Mouse (Mus musculus) stomach, embryonic 16.5 days (tissue): ENCODE results near the gene Dapl1. TPM values are rescaled to one million over a fixed set of nuclear protein-coding genes. Genes with fewer than 3 reads are reported as not detected.

Experiments used
- ATAC-seq: fragments of 200-750 bp; cut with Nextera tagmentation; 2 replicates; pipeline ENCODE4 v1.8.0; 2017; ENCODE audit warnings: moderate number of reproducible peaks, moderate TSS enrichment; ENCODE audit not compliant: insufficient read depth, low FRiP score
- H3K27ac ChIP-seq: fragments of 300-500 bp; sonication (generic); 2 replicates; pipeline ENCODE4 v1.5.1; 2014; ENCODE audit warnings: low read length
- H3K27me3 ChIP-seq: fragments of 300-500 bp; sonication (generic); 2 replicates; pipeline ENCODE4 v1.6.1; 2014; ENCODE audit warnings: low read length, control low read depth, mixed read lengths; ENCODE audit not compliant: control insufficient read depth, insufficient read depth
- H3K36me3 ChIP-seq: fragments of 300-500 bp; sonication (generic); 2 replicates; pipeline ENCODE4 v1.6.1; 2014; ENCODE audit warnings: low read length; ENCODE audit not compliant: control insufficient read depth, insufficient read depth
- H3K4me1 ChIP-seq: fragments of 300-500 bp; sonication (generic); 2 replicates; pipeline ENCODE4 v1.6.1; 2014; ENCODE audit warnings: low read length, control low read depth, mixed read lengths; ENCODE audit not compliant: control insufficient read depth, insufficient read depth
- H3K4me2 ChIP-seq: fragments of 300-500 bp; sonication (generic); 2 replicates; pipeline ENCODE4 v1.6.1; 2014; ENCODE audit warnings: low read depth, low read length, mixed read lengths
- H3K4me3 ChIP-seq: fragments of 300-500 bp; sonication (generic); replicated peaks from 2 replicates; pipeline ENCODE4 v1.5.1; 2014; ENCODE audit warnings: mild to moderate bottlenecking, low read length
- H3K9ac ChIP-seq: fragments of 300-500 bp; sonication (generic); 2 replicates; pipeline ENCODE4 v1.6.1; 2014; ENCODE audit warnings: low read length
- H3K9me3 ChIP-seq: fragments of 300-500 bp; sonication (generic); replicated peaks from 2 replicates; pipeline ENCODE4 v1.6.1; 2016; ENCODE audit warnings: low read length, control low read depth; ENCODE audit not compliant: control insufficient read depth
- WGBS: fragments of 180-500 bp; shearing (Covaris S2); extraction: QIAGEN DNeasy Blood & Tissue Kit; methylation state at CpG from one replicate; pipeline ENCODE4 v1.1.7; 2014; 5-methylcytosine and 5-hydroxymethylcytosine counted together
- polyA plus RNA-seq: library from polyadenylated mRNA; unstranded; fragments of >200 nt; fragmentation: Nextera tagmentation; extraction: Ambion mirVana; gene quantifications from 2 replicates; pipeline ENCODE4 v1.2.1, GENCODE M21; 2015

The Dapl1 gene
- polyA plus RNA-seq, 1 experiment from 2014 or later = 85.4 TPM

GRCm38 (mm10) chr2:59522079-59522684, 37.7 kb downstream of the Dapl1 start:
- H3K4me3 ChIP-seq = peak overlapping the region; percentile 9

GRCm38 (mm10) chr2:59523526-59523925, 39.1 kb downstream of the Dapl1 start:
- Histone ChIP-seq H3K4me1 (no peaks in the 10 kb centered on the region; the same call in 1 of the 2 replicates), H3K27me3 (no peaks in the 10 kb centered on the region), H3K36me3 (no peaks in the 10 kb centered on the region), H3K9ac (no peak overlapping the region), H3K9me3 (no peaks in the 10 kb centered on the region), H3K4me3 (no peak overlapping the region), H3K4me2 (no peak overlapping the region), H3K27ac (no peak overlapping the region)
- 82% methylated on average over 3 of the region's 3 CpGs for WGBS
- ATAC-seq = no peak

More at GRCm38 (mm10) chr2:59522079-59522684, 37.7 kb downstream of the Dapl1 start:
- Histone ChIP-seq H3K27ac (no peak overlapping the region), H3K36me3 (no peaks in the 10 kb centered on the region), H3K27me3 (no peaks in the 10 kb centered on the region), H3K4me2 (peak overlapping the region; percentile 42), H3K9me3 (no peaks in the 10 kb centered on the region), H3K4me1 (no peaks in the 10 kb centered on the region; the same call in 1 of the 2 replicates), H3K9ac (peak overlapping the region; percentile 41)
- ATAC-seq = no peak
- 14% methylated on average over 19 of the region's 19 CpGs for WGBS

GRCm38 (mm10) chr2:59526893-59527292, 42.4 kb downstream of the Dapl1 start:
- Histone ChIP-seq H3K9ac (no peak overlapping the region), H3K27me3 (no peaks in the 10 kb centered on the region), H3K27ac (no peak overlapping the region), H3K36me3 (no peaks in the 10 kb centered on the region), H3K4me1 (peaks cover 7% of the 10 kb centered on the region), H3K4me3 (no peak overlapping the region), H3K9me3 (no peaks in the 10 kb centered on the region), H3K4me2 (no peak overlapping the region)
- WGBS = 72% methylated on average over 9 of the region's 9 CpGs
- ATAC-seq = no peak

GRCm38 (mm10) chr2:59529574-59530080, 45.2 kb downstream of the Dapl1 start:
- H3K4me2 ChIP-seq = peak overlapping the region; percentile 3; the same call in 1 of the 2 replicates
- no peak for ATAC-seq
- WGBS = 45% methylated on average over 17 of the region's 17 CpGs

GRCm38 (mm10) chr2:59530811-59531210, 46.4 kb downstream of the Dapl1 start:
- no peaks in the 10 kb centered on the region for H3K9me3 ChIP-seq
- H3K27me3 ChIP-seq = no peaks in the 10 kb centered on the region
- no peak overlapping the region for H3K27ac ChIP-seq
- H3K4me1 ChIP-seq = peaks cover 7% of the 10 kb centered on the region; the same call in 1 of the 2 replicates
- ATAC-seq = no peak
- no peak overlapping the region for H3K4me3 ChIP-seq
- 83% methylated on average over 3 of the region's 3 CpGs for WGBS
- no peak overlapping the region for H3K9ac ChIP-seq
- no peak overlapping the region for H3K4me2 ChIP-seq
- no peaks in the 10 kb centered on the region for H3K36me3 ChIP-seq

More at GRCm38 (mm10) chr2:59529574-59530080, 45.2 kb downstream of the Dapl1 start:
- no peaks in the 10 kb centered on the region for H3K9me3 ChIP-seq
- no peak overlapping the region for H3K9ac ChIP-seq
- H3K36me3 ChIP-seq = no peaks in the 10 kb centered on the region
- peaks cover 7% of the 10 kb centered on the region for H3K4me1 ChIP-seq
- no peaks in the 10 kb centered on the region for H3K27me3 ChIP-seq
- H3K4me3 ChIP-seq = no peak overlapping the region
- no peak overlapping the region for H3K27ac ChIP-seq

GRCm38 (mm10) chr2:59532999-59533398, 48.5 kb downstream of the Dapl1 start:
- H3K4me1 ChIP-seq = peaks cover 7% of the 10 kb centered on the region; the same call in 1 of the 2 replicates
- ATAC-seq = no peak
- no peaks in the 10 kb centered on the region for H3K9me3 ChIP-seq
- H3K4me3 ChIP-seq = no peak overlapping the region
- no peaks in the 10 kb centered on the region for H3K27me3 ChIP-seq
- no peak overlapping the region for H3K9ac ChIP-seq
- 86% methylated on average over 3 of the region's 3 CpGs for WGBS
- H3K4me2 ChIP-seq = no peak overlapping the region
- H3K27ac ChIP-seq = no peak overlapping the region
- no peaks in the 10 kb centered on the region for H3K36me3 ChIP-seq

GRCm38 (mm10) chr2:59533504-59533903, 49.1 kb downstream of the Dapl1 start:
- Histone ChIP-seq H3K4me3 (no peak overlapping the region), H3K9ac (no peak overlapping the region), H3K27ac (no peak overlapping the region), H3K4me2 (no peak overlapping the region), H3K36me3 (no peaks in the 10 kb centered on the region), H3K4me1 (peaks cover 7% of the 10 kb centered on the region; the same call in 1 of the 2 replicates), H3K9me3 (no peaks in the 10 kb centered on the region), H3K27me3 (no peaks in the 10 kb centered on the region)
- WGBS = 88% methylated on average over 10 of the region's 10 CpGs
- no peak for ATAC-seq

- peaks cover 7% of the 10 kb centered on the region; the same call in 1 of the 2 replicates for H3K4me1 ChIP-seq
- H3K4me2 ChIP-seq = no peak overlapping the region
- ATAC-seq = no peak
- H3K27ac ChIP-seq = no peak overlapping the region
- H3K27me3 ChIP-seq = no peaks in the 10 kb centered on the region
- H3K9me3 ChIP-seq = no peaks in the 10 kb centered on the region
- H3K36me3 ChIP-seq = no peaks in the 10 kb centered on the region
- 81% methylated on average over 15 of the region's 15 CpGs for WGBS
- no peak overlapping the region for H3K4me3 ChIP-seq
- no peak overlapping the region for H3K9ac ChIP-seq
Observed at GRCm38 (mm10) chr2:59533971-59534748, 49.7 kb downstream of the Dapl1 start.

- no peak overlapping the region for H3K9ac ChIP-seq
- no peaks in the 10 kb centered on the region for H3K36me3 ChIP-seq
- no peak overlapping the region for H3K27ac ChIP-seq
- no peak overlapping the region for H3K4me2 ChIP-seq
- ATAC-seq = no peak
- WGBS = 84% methylated on average over 2 of the region's 2 CpGs
- no peaks in the 10 kb centered on the region for H3K9me3 ChIP-seq
- no peaks in the 10 kb centered on the region for H3K27me3 ChIP-seq
- H3K4me3 ChIP-seq = no peak overlapping the region
- H3K4me1 ChIP-seq = no peaks in the 10 kb centered on the region
Observed at GRCm38 (mm10) chr2:59536958-59537357, 52.5 kb downstream of the Dapl1 start.
